Mouse (Mus musculus) cortical plate, adult 2 months (tissue): Measurements from ENCODE around the gene Hist1h2ao. TPM values are rescaled to one million over a fixed set of nuclear protein-coding genes. Genes with fewer than 3 reads are reported as not detected.
"Not testable (repeated sequence)": the region's sequence is repeated elsewhere in the genome, so short reads cannot be mapped to it uniquely, and the experiment has no call there.

ENCODE experiments used
- H3K27ac ChIP-seq: fragments of 200-500 bp; 2 replicates; pipeline ENCODE4 v1.5.1; 2012; ENCODE audit warnings: low read length, control low read depth, inconsistent platforms; ENCODE audit not compliant: insufficient read depth
- H3K4me1 ChIP-seq: fragments of 200-500 bp; 2 replicates; pipeline ENCODE4 v1.6.1; 2011; ENCODE audit warnings: low read length; ENCODE audit not compliant: control insufficient read depth, insufficient read depth
- H3K4me3 ChIP-seq: fragments of 200-500 bp; 2 replicates; pipeline ENCODE4 v1.5.1; 2011; ENCODE audit warnings: mild to moderate bottlenecking, low read length, control low read depth; ENCODE audit not compliant: insufficient read depth
- CTCF ChIP-seq: fragments of 200-500 bp; IDR thresholded peaks from 2 replicates; pipeline ENCODE4 v1.5.1; 2011; ENCODE audit warnings: mild to moderate bottlenecking, control low read depth, low read length; ENCODE audit not compliant: insufficient read depth; ENCODE audit errors: extremely low read depth
- POLR2A ChIP-seq: fragments of 200-500 bp; IDR thresholded peaks from 2 replicates; pipeline ENCODE4 v1.6.1; 2011; ENCODE audit warnings: mild to moderate bottlenecking, low read length, control low read depth; ENCODE audit not compliant: insufficient read depth; ENCODE audit errors: extremely low read depth
- polyA plus RNA-seq: library from polyadenylated mRNA; depleted of rRNA; stranded (reverse); fragments of >200 nt; gene quantifications from 2 replicates; pipeline ENCODE4 v1.2.3, GENCODE M21; 2012; rRNA removed

The Hist1h2ao gene
- not detected in 2 replicates for polyA plus RNA-seq

- H3K4me1 ChIP-seq, H3K4me3 ChIP-seq, H3K27ac ChIP-seq: not testable (repeated sequence)
Observed at GRCm38 (mm10) chr13:21810073-21810472, at the start of gene Hist1h2ao, which contains the start of gene Hist1h2bq. Gene Hist1h2ao (plus strand): TSS chr13:21810465. Gene Hist1h2bq (minus strand): TSS chr13:21810197.

- TF ChIP-seq CTCF (no peak), POLR2A (no peak)
- no peaks in the 10 kb centered on the region; the same call in 1 of the 2 replicates for H3K4me1 ChIP-seq
- peak overlapping the region; percentile 38 for H3K4me3 ChIP-seq
- no peak overlapping the region for H3K27ac ChIP-seq
Observed at GRCm38 (mm10) chr13:21778814-21779766, 31.2 kb upstream of the Hist1h2ao start.

- peak within 1 kb of the TSS; percentile 38 for H3K4me3 ChIP-seq
- no peak for TF ChIP-seq CTCF
- TF ChIP-seq POLR2A = peak; percentile 45; the same call in 1 of the 2 replicates
- H3K27ac ChIP-seq = peak within 1 kb of the TSS; percentile 55
- no peaks in the 10 kb centered on the region; the same call in 1 of the 2 replicates for H3K4me1 ChIP-seq
Observed at GRCm38 (mm10) chr13:21779767-21780731, 30.2 kb upstream of the Hist1h2ao start, which contains the start of gene Hist1h1b. Gene Hist1h1b (minus strand): TSS chr13:21780625.

GRCm38 (mm10) chr13:21781021-21781555, 29.2 kb upstream of the Hist1h2ao start:
- no peak for TF ChIP-seq POLR2A
- no peak overlapping the region; the same call in 1 of the 2 replicates for H3K4me3 ChIP-seq
- no peaks in the 10 kb centered on the region; the same call in 1 of the 2 replicates for H3K4me1 ChIP-seq
- H3K27ac ChIP-seq = no peak overlapping the region

GRCm38 (mm10) chr13:21781639-21782038, 28.6 kb upstream of the Hist1h2ao start:
- H3K27ac ChIP-seq = no peak overlapping the region
- TF ChIP-seq POLR2A (no peak), CTCF (no peak)
- H3K4me1 ChIP-seq = no peaks in the 10 kb centered on the region; the same call in 1 of the 2 replicates
- H3K4me3 ChIP-seq = no peak overlapping the region

GRCm38 (mm10) chr13:21782361-21783254, 27.7 kb upstream of the Hist1h2ao start:
- Histone ChIP-seq H3K27ac (peak overlapping the region; percentile 23; the same call in 1 of the 2 replicates), H3K4me3 (peak overlapping the region; percentile 49)
- not testable (repeated sequence) for H3K4me1 ChIP-seq

- Histone ChIP-seq H3K4me3 (peak within 1 kb of the TSS; percentile 49), H3K27ac (peak within 1 kb of the TSS; percentile 23; the same call in 1 of the 2 replicates), H3K4me1 (no peaks in the 10 kb centered on the region; the same call in 1 of the 2 replicates)
- TF ChIP-seq CTCF (no peak), POLR2A (peak; percentile 68)
Observed at GRCm38 (mm10) chr13:21783255-21783617, 27.0 kb upstream of the Hist1h2ao start, which contains the start of gene Hist1h3i. Gene Hist1h3i (minus strand): TSS chr13:21783370.

GRCm38 (mm10) chr13:21783734-21784161, 26.5 kb upstream of the Hist1h2ao start:
- Histone ChIP-seq H3K27ac (no peak overlapping the region), H3K4me3 (peak overlapping the region; percentile 49; the same call in 1 of the 2 replicates), H3K4me1 (no peaks in the 10 kb centered on the region; the same call in 1 of the 2 replicates)
- no peak for TF ChIP-seq CTCF
- TF ChIP-seq POLR2A = no peak

GRCm38 (mm10) chr13:21784311-21784710, 26.0 kb upstream of the Hist1h2ao start:
- H3K27ac ChIP-seq = no peak overlapping the region
- H3K4me3 ChIP-seq = no peak overlapping the region
- TF ChIP-seq CTCF = no peak
- TF ChIP-seq POLR2A = no peak

More at GRCm38 (mm10) chr13:21784311-21784710, 26.0 kb upstream of the Hist1h2ao start:
- H3K4me1 ChIP-seq = no peaks in the 10 kb centered on the region; the same call in 1 of the 2 replicates
